Mouse (Mus musculus) lung, adult 2 months (tissue): Measurements from ENCODE around the gene Epha2.

Experiments used
- CTCF ChIP-seq: fragments of 200-500 bp; IDR thresholded peaks from 2 replicates; pipeline ENCODE4 v1.5.1; 2011; ENCODE audit warnings: mild to moderate bottlenecking, low read length, control low read depth; ENCODE audit not compliant: insufficient read depth
- POLR2A ChIP-seq: fragments of 200-500 bp; IDR thresholded peaks from 2 replicates; pipeline ENCODE4 v1.6.1; 2011; ENCODE audit warnings: low read depth, mild to moderate bottlenecking, control low read depth, low read length, borderline replicate concordance; ENCODE audit errors: extremely low read depth

DNA sequence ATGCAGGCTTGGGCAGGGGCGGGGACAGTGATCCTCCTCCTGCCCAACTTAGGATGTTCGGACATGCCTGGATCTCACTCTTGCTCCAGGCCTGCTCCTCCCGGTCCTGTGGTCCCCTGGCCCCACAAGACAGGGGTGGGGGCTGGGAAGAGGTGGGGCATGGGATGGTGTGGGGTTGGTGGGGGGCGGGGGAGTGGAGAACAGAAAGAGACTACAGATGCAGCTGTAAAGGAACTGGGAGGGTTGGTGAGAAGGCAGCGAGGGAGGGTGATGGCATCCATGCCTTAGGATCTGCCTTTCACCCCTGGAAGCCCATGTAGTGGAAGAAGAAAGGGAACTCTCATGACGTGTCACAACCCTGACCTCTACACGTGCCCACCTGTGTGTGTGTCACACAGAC is 40.4 kb downstream of the Epha2 start:
- no peak for TF ChIP-seq CTCF
- TF ChIP-seq POLR2A, result no peak
